14 mouse cellular contexts compared by ENCODE assay signal in the genomic region with DNA sequence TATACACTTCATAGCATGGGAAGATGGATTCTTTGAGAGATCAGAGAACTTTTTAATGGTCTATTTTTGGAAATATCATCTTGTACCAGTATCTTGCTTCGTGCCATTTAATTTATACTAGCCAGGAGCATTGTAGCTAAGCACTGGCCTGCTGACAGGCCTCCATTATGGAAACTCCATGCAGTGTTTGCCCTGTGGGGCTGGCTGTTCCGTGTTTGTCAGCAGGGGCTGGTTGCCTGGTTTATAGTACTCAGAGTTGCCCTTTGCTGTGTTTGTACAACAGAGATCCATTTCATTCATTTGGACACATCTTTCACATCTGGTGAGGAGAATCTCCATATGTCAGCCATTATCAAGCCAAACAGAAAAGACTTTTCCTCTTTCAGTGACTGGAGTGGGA. TPM values are rescaled to one million over a fixed set of nuclear protein-coding genes. Genes with fewer than 3 reads are reported as not detected.
DNase-seq lines count a peak whose midpoint lies in the region; ATAC-seq and TF ChIP-seq lines count a peak whose summit lies in the region.
"Had no signal": no experiment of that assay in that cellular context is flagged by ENCODE, and none has a peak within 500 bp of the region (broad histone marks: within the 10 kb centered on the region; RNA-seq: fewer than 3 reads in every experiment).

No protein-coding gene starts in this region.

- no peak for DNase-seq in gastrocnemius, adult 2 months
- no peak for DNase-seq in gastrocnemius, postnatal 25 days
- DNase-seq in hindbrain, embryonic 14.5 days (ENCODE audit: low spot score): no peak
- DNase-seq in neural tube, embryonic 10.5 days (ENCODE audit: extremely low spot score, low spot score): no peak
- no peak for DNase-seq in kidney, postnatal 36 days
- no peak for DNase-seq in right cerebral cortex, postnatal 25 days
- DNase-seq: cerebellum, adult 11-12 months; lung, adult 18-20 months; lung, postnatal 4 days; retina, postnatal 1 day had no signal

- H3K9me3 ChIP-seq in hindbrain, embryonic 14.5 days (ENCODE audit: control insufficient read depth, low read length): no peaks in the 10 kb centered on the region
- H3K9me3 ChIP-seq in hindbrain, embryonic 12.5 days (replicated peaks): no peaks in the 10 kb centered on the region
- H3K9me3 ChIP-seq in neural tube, embryonic 14.5 days (ENCODE audit: control insufficient read depth, low read length): no peaks in the 10 kb centered on the region
- H3K9me3 ChIP-seq: embryonic facial prominence, embryonic 15.5 days; forebrain, embryonic 12.5 days had no signal

- intact Hi-C loops in gastrocnemius, adult 2 months (cut with DNase I): no loop called here

- H3K4me1 ChIP-seq in hindbrain, embryonic 14.5 days (replicated peaks; ENCODE audit: control insufficient read depth, insufficient read depth, low read length): peaks cover 4% of the 10 kb centered on the region; the same call in 1 of the 2 replicates
- no peaks in the 10 kb centered on the region; the same call in 1 of the 2 replicates for H3K4me1 ChIP-seq in hindbrain, embryonic 12.5 days
- H3K4me1 ChIP-seq in neural tube, embryonic 14.5 days (ENCODE audit: control insufficient read depth, insufficient read depth, low read length): no peaks in the 10 kb centered on the region; the same call in 1 of the 2 replicates

- H3K36me3 ChIP-seq in hindbrain, embryonic 14.5 days (replicated peaks; ENCODE audit: control insufficient read depth, insufficient read depth): no peaks in the 10 kb centered on the region
- H3K36me3 ChIP-seq in hindbrain, embryonic 12.5 days: no peaks in the 10 kb centered on the region
- H3K36me3 ChIP-seq in neural tube, embryonic 14.5 days (ENCODE audit: control insufficient read depth, insufficient read depth, low read length): no peaks in the 10 kb centered on the region
- H3K36me3 ChIP-seq: embryonic facial prominence, embryonic 15.5 days; forebrain, embryonic 12.5 days had no signal

- no peaks in the 10 kb centered on the region for H3K27me3 ChIP-seq in hindbrain, embryonic 14.5 days (ENCODE audit: control insufficient read depth, insufficient read depth, low read length)
- no peaks in the 10 kb centered on the region for H3K27me3 ChIP-seq in hindbrain, embryonic 12.5 days
- no peaks in the 10 kb centered on the region for H3K27me3 ChIP-seq in neural tube, embryonic 14.5 days (ENCODE audit: control insufficient read depth, insufficient read depth, low read length)
- H3K27me3 ChIP-seq: embryonic facial prominence, embryonic 15.5 days; forebrain, embryonic 12.5 days had no signal

- 57% methylated on average over 2 of the region's 2 CpGs for WGBS in hindbrain, embryonic 14.5 days
- 55% methylated on average over 2 of the region's 2 CpGs for WGBS in hindbrain, embryonic 12.5 days
- 21% methylated on average over 2 of the region's 2 CpGs for WGBS in neural tube, embryonic 14.5 days

- H3K9ac ChIP-seq in hindbrain, embryonic 14.5 days: no peak overlapping the region
- H3K9ac ChIP-seq in hindbrain, embryonic 12.5 days: no peak overlapping the region
- H3K9ac ChIP-seq in neural tube, embryonic 14.5 days (replicated peaks; ENCODE audit: low read depth, low read length): no peak overlapping the region
- H3K9ac ChIP-seq: embryonic facial prominence, embryonic 15.5 days; forebrain, embryonic 12.5 days had no signal

- H3K27ac ChIP-seq in gastrocnemius, adult 2 months: peak overlapping the region; percentile 16; the same call in 1 of the 2 replicates
- H3K27ac ChIP-seq in hindbrain, embryonic 14.5 days: no peak overlapping the region
- no peak overlapping the region for H3K27ac ChIP-seq in hindbrain, embryonic 12.5 days
- 0 out of 2 replicates have a peak overlapping the region, but pooled peaks have one; percentile 52 for H3K27ac ChIP-seq in neural tube, embryonic 14.5 days (ENCODE audit: low read depth, low read length)
- H3K27ac ChIP-seq: embryonic facial prominence, embryonic 15.5 days; forebrain, embryonic 12.5 days had no signal

- H3K4me2 ChIP-seq in hindbrain, embryonic 14.5 days (replicated peaks): no peak overlapping the region
- H3K4me2 ChIP-seq in hindbrain, embryonic 12.5 days (replicated peaks): no peak overlapping the region
- H3K4me2 ChIP-seq in neural tube, embryonic 14.5 days (ENCODE audit: low read depth, low read length): no peak overlapping the region
- H3K4me2 ChIP-seq: embryonic facial prominence, embryonic 15.5 days; forebrain, embryonic 12.5 days had no signal

- no peak overlapping the region for H3K4me3 ChIP-seq in gastrocnemius, adult 2 months
- H3K4me3 ChIP-seq in hindbrain, embryonic 14.5 days (replicated peaks; ENCODE audit: low read length): no peak overlapping the region
- no peak overlapping the region for H3K4me3 ChIP-seq in hindbrain, embryonic 12.5 days
- H3K4me3 ChIP-seq in neural tube, embryonic 14.5 days (ENCODE audit: low read depth, low read length): no peak overlapping the region
- H3K4me3 ChIP-seq: embryonic facial prominence, embryonic 15.5 days; forebrain, embryonic 12.5 days had no signal

- no peak for TF ChIP-seq CTCF in gastrocnemius, adult 2 months (IDR thresholded peaks at IDR 0.05)

- peak; percentile 53; the same call in 1 of the 2 replicates for ATAC-seq in hindbrain, embryonic 14.5 days (ENCODE audit: low FRiP score)
- no peak for ATAC-seq in hindbrain, embryonic 12.5 days (ENCODE audit: low FRiP score)
- no peak for ATAC-seq in neural tube, embryonic 14.5 days (ENCODE audit: low read depth)

RNA-seq across cellular contexts. Expression of gene Stk38l, which starts 6.9 kb away (rescaled TPM):
- total RNA-seq in gastrocnemius, adult 2 months (2021): 10 to 100 TPM; 11.4 to 11.8 TPM
- 1 to 10 TPM; 5.9 to 8.6 TPM for total RNA-seq in gastrocnemius, postnatal 25 days (2021)
- polyA plus RNA-seq in hindbrain, embryonic 14.5 days (2014; fragmentation: Nextera tagmentation; extraction: Ambion mirVana): 15.6 and 15.9 TPM in 2 replicates
- 19.4 and 19.6 TPM in 2 replicates for polyA plus RNA-seq in hindbrain, embryonic 12.5 days (2016; fragmentation: Nextera tagmentation; extraction: Ambion mirVana)
- 13.9 and 18.2 TPM in 2 replicates for polyA plus RNA-seq in neural tube, embryonic 14.5 days (2014; fragmentation: Nextera tagmentation; extraction: Ambion mirVana)

Comparison
In these comparisons a context has a peak if more than half of its experiments do, and no peak if none do; other contexts are left out.
1. H3K27ac ChIP-seq: peak in gastrocnemius, adult 2 months (single experiment) and neural tube, embryonic 14.5 days (single experiment); none in hindbrain, embryonic 14.5 days (single experiment) and hindbrain, embryonic 12.5 days (single experiment).